Mouse (Mus musculus) intestine, embryonic 14.5 days (tissue): Measurements from ENCODE around the gene Tmc3. TPM values are rescaled to one million over a fixed set of nuclear protein-coding genes. Genes with fewer than 3 reads are reported as not detected.

Source experiments
- ATAC-seq: fragments of 200-750 bp; cut with Nextera tagmentation; replicated peaks from 2 replicates; pipeline ENCODE4 v1.8.0; 2017; ENCODE audit warnings: low read depth, moderate number of reproducible peaks, moderate TSS enrichment, moderate library complexity; ENCODE audit not compliant: low FRiP score, low TSS enrichment
- DNase-seq: peaks from one replicate; pipeline ENCODE4 v3.0.0-alpha.2; 2018; ENCODE audit warnings: low spot score
- H3K27ac ChIP-seq: fragments of 300-500 bp; sonication (generic); 2 replicates; pipeline ENCODE4 v1.5.1; 2014; ENCODE audit warnings: low read depth, mild to moderate bottlenecking, control low read depth
- H3K27me3 ChIP-seq: fragments of 300-500 bp; sonication (generic); replicated peaks from 2 replicates; pipeline ENCODE4 v1.6.1; 2014; ENCODE audit warnings: low read length, control low read depth; ENCODE audit not compliant: control insufficient read depth, insufficient read depth
- H3K36me3 ChIP-seq: fragments of 300-500 bp; sonication (generic); 2 replicates; pipeline ENCODE4 v1.6.1; 2014; ENCODE audit warnings: low read length, control low read depth; ENCODE audit not compliant: control insufficient read depth, insufficient read depth
- H3K4me1 ChIP-seq: fragments of 300-500 bp; sonication (generic); replicated peaks from 2 replicates; pipeline ENCODE4 v1.6.1; 2014; ENCODE audit warnings: low read length, control low read depth, mixed read lengths; ENCODE audit not compliant: control insufficient read depth, insufficient read depth
- H3K4me2 ChIP-seq: fragments of 300-500 bp; sonication (generic); 2 replicates; pipeline ENCODE4 v1.6.1; 2014; ENCODE audit warnings: low read length
- H3K4me3 ChIP-seq: fragments of 300-500 bp; sonication (generic); 2 replicates; pipeline ENCODE4 v1.5.1; 2014; ENCODE audit warnings: low read depth, low read length, control low read depth, mixed read lengths
- H3K9ac ChIP-seq: fragments of 300-500 bp; sonication (generic); 2 replicates; pipeline ENCODE4 v1.6.1; 2014; ENCODE audit warnings: mild to moderate bottlenecking, low read length
- H3K9me3 ChIP-seq: fragments of 300-500 bp; sonication (generic); 2 replicates; pipeline ENCODE4 v1.6.1; 2016; ENCODE audit warnings: low read length, control low read depth; ENCODE audit not compliant: control insufficient read depth
- WGBS: fragments of 180-500 bp; shearing (Covaris S2); extraction: QIAGEN DNeasy Blood & Tissue Kit; methylation state at CpG from one replicate; pipeline ENCODE4 v1.1.7; 2014; 5-methylcytosine and 5-hydroxymethylcytosine counted together
- polyA plus RNA-seq: library from polyadenylated mRNA; unstranded; fragments of >200 nt; fragmentation: Nextera tagmentation; extraction: Ambion mirVana; gene quantifications from 2 replicates; pipeline ENCODE4 v1.2.1, GENCODE M21; 2014

Tmc3 gene
- polyA plus RNA-seq, 1 experiment from 2014 or later, result 1.2 TPM

- ATAC-seq (no peak), DNase-seq (no peak)
- no peak overlapping the region for H3K4me3 ChIP-seq
- no peaks in the 10 kb centered on the region for H3K4me1 ChIP-seq
- no peaks in the 10 kb centered on the region for H3K27me3 ChIP-seq
- H3K9ac ChIP-seq, result no peak overlapping the region
- no peak overlapping the region for H3K27ac ChIP-seq
- 66% methylated on average over 2 of the region's 2 CpGs for WGBS
- H3K4me2 ChIP-seq, result no peak overlapping the region
- H3K9me3 ChIP-seq, result no peaks in the 10 kb centered on the region
- H3K36me3 ChIP-seq, result no peaks in the 10 kb centered on the region
Observed at GRCm38 (mm10) chr7:83572451-83572850, 12.3 kb upstream of the Tmc3 start.

DNA sequence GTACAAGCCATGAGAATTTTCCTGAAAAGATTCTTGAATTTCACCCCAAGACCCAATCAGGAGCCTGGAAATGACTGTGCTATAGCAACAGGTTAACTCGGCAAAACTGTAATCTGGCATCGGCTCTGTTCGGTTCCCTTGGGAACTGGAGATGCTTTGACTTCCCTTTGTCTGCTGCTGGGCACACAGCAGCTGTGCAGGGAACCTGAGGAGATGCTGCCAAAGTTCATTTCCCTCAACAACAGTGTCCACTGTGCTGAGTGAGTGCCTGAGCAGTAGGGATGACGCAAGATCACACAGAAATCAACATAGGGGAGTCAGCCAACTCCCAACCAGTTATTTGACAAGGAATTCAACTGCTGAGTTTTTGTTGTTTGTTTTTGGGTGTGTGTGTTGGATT, 3.8 kb upstream of the Tmc3 start:
- DNase-seq, result no peak
- no peak overlapping the region for H3K4me2 ChIP-seq
- 74% methylated on average over 4 of the region's 4 CpGs for WGBS
- no peaks in the 10 kb centered on the region for H3K36me3 ChIP-seq
- H3K9ac ChIP-seq, result no peak overlapping the region
- no peaks in the 10 kb centered on the region for H3K9me3 ChIP-seq
- H3K27me3 ChIP-seq, result no peaks in the 10 kb centered on the region
- no peak for ATAC-seq
- no peaks in the 10 kb centered on the region for H3K4me1 ChIP-seq
- no peak overlapping the region for H3K27ac ChIP-seq
- no peak overlapping the region for H3K4me3 ChIP-seq

DNA sequence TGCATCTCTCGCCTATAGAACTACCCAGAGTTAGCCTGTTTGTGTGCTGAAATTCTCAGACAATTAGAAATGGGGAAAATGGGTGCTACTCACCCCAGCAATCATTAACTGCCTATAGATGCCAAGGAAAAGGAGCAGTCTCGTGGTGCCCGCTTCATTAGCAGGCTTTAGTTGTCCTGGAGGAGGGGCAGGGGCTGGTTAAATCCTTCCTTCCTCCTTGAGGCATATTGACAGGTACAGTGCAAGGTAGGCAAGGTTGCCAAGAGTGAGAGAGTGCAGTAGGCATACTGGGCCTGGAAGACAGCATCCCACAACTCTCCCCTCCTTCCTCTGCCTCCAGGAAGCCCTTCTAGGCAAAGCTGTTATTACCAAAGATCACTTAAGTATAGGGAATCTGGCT, 9.3 kb downstream of the Tmc3 start:
- H3K27me3 ChIP-seq, result no peaks in the 10 kb centered on the region
- H3K4me3 ChIP-seq, result no peak overlapping the region
- 86% methylated on average over 3 of the region's 3 CpGs for WGBS
- no peaks in the 10 kb centered on the region for H3K4me1 ChIP-seq
- no peak overlapping the region for H3K9ac ChIP-seq
- no peak overlapping the region for H3K27ac ChIP-seq
- ATAC-seq (no peak), DNase-seq (no peak)
- H3K9me3 ChIP-seq, result no peaks in the 10 kb centered on the region
- no peak overlapping the region for H3K4me2 ChIP-seq
- H3K36me3 ChIP-seq, result no peaks in the 10 kb centered on the region

DNA sequence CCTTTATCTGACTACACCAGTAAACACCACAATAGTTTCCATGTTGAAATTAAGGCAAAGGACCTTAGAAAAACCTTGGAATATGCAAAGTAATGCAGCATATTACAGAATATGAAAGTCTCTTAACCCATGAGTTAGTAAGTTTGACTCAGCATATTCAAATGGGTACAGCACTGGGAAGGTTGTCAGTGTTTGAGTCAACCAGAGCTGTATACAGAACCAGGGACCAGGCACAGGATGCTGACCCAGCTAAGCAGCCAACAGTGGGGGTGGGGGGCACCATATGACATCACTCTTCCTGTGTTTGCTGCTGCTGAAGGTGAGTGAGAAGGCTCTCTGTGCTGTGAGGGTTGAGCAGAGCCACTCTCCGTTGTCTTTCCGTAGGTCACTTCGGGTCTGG, 12.3 kb downstream of the Tmc3 start:
- H3K4me3 ChIP-seq, result no peak overlapping the region
- WGBS, result 86% methylated on average over 3 of the region's 3 CpGs
- no peak for ATAC-seq
- no peak overlapping the region for H3K9ac ChIP-seq
- no peaks in the 10 kb centered on the region for H3K4me1 ChIP-seq
- no peaks in the 10 kb centered on the region for H3K27me3 ChIP-seq
- no peaks in the 10 kb centered on the region for H3K36me3 ChIP-seq
- H3K27ac ChIP-seq, result no peak overlapping the region
- DNase-seq, result no peak
- H3K9me3 ChIP-seq, result no peaks in the 10 kb centered on the region
- H3K4me2 ChIP-seq, result no peak overlapping the region

GRCm38 (mm10) chr7:83598997-83599912, 14.5 kb downstream of the Tmc3 start:
- no peak overlapping the region for H3K4me2 ChIP-seq
- H3K27me3 ChIP-seq, result no peaks in the 10 kb centered on the region
- H3K27ac ChIP-seq, result no peak overlapping the region
- no peaks in the 10 kb centered on the region for H3K36me3 ChIP-seq
- H3K4me1 ChIP-seq, result no peaks in the 10 kb centered on the region
- DNase-seq (no peak), ATAC-seq (peak; percentile 79)
- H3K9me3 ChIP-seq, result no peaks in the 10 kb centered on the region
- 77% methylated on average over 13 of the region's 13 CpGs for WGBS
- H3K4me3 ChIP-seq, result no peak overlapping the region
- no peak overlapping the region for H3K9ac ChIP-seq

DNA sequence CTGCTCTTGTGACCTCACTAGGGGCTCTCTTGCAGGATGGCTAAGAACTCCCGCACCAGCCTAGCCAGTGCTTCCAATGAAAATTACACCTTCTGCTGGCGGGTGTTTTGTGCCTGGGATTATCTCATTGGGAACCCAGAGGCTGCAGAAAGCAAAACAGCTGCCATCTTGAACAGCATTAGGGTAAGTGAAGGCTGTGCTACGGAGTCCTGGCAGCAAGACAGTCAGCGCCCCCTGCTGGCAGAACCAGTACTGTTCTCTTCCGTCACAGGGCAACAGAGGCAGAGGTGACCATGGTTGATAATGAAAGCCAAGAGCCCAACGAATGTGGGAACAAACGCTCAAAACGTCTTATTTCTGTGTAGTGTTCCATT, 15.2 kb downstream of the Tmc3 start:
- ATAC-seq (0 out of 2 replicates have a peak, but pooled peaks have one; percentile 7), DNase-seq (no peak)
- Histone ChIP-seq H3K4me2 (no peak overlapping the region), H3K9me3 (no peaks in the 10 kb centered on the region), H3K9ac (no peak overlapping the region), H3K27me3 (no peaks in the 10 kb centered on the region), H3K4me1 (no peaks in the 10 kb centered on the region), H3K36me3 (no peaks in the 10 kb centered on the region), H3K4me3 (no peak overlapping the region), H3K27ac (no peak overlapping the region)
- 65% methylated on average over 8 of the region's 8 CpGs for WGBS

- Histone ChIP-seq H3K36me3 (no peaks in the 10 kb centered on the region), H3K4me3 (no peak overlapping the region), H3K27ac (no peak overlapping the region), H3K27me3 (no peaks in the 10 kb centered on the region), H3K4me2 (no peak overlapping the region), H3K9ac (no peak overlapping the region), H3K4me1 (no peaks in the 10 kb centered on the region), H3K9me3 (no peaks in the 10 kb centered on the region)
- DNase-seq (no peak), ATAC-seq (no peak)
- WGBS, result 91% methylated on average over 7 of the region's 7 CpGs
Observed at GRCm38 (mm10) chr7:83604180-83604944, 19.6 kb downstream of the Tmc3 start.

DNA sequence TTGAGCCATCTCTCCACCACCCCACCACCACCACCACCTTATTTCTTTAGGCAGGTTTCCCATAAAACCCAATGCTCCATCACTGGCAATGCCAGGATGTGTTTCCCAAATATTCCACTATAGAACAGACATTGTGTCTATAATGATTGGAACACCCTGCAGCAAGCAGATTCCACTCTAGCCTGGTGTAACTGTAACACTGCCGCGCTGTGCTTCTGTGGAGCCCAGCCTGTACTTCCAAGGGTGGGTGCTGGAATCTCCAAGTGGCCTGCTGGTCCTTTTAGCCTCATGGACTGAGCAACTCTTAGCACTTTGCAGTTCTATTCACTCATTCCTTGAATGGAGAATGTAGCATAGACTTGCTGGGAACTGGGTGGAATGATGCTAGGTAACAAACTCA, 22.1 kb downstream of the Tmc3 start:
- ATAC-seq (no peak), DNase-seq (no peak)
- Histone ChIP-seq H3K4me2 (no peak overlapping the region), H3K4me3 (no peak overlapping the region), H3K9ac (no peak overlapping the region), H3K27ac (no peak overlapping the region), H3K36me3 (no peaks in the 10 kb centered on the region), H3K27me3 (no peaks in the 10 kb centered on the region), H3K4me1 (no peaks in the 10 kb centered on the region), H3K9me3 (no peaks in the 10 kb centered on the region)
- WGBS, result 85% methylated on average over 2 of the region's 2 CpGs
